Mouse (Mus musculus): ENCODE data around the gene Myod1. TPM values are rescaled to one million over a fixed set of nuclear protein-coding genes. Genes with fewer than 3 reads are reported as not detected.

Gene Myod1
- total and polyA plus RNA-seq, 2 experiments from 2014 or later, result 0.11 to 2.8 TPM

DNA sequence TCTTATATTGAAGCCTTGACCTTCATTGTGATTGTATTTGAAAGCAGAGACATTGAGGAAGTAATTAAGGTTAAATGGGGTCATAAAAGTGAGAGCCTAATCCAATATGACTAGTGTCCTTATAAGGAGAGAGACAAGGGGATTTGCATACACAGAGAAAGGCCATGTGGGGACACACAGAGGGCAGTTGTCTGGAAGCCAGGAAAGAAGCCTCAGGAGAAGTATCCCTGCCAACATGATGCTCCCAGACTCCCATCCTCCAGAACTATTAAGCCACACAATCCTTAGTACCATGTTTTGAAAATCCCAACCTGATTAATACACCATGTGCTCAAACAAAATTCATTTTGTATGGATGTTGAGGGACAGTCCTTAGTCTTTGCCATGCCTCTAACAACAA lies 14.5 kb upstream of the Myod1 start:
- no peak for DNase-seq (ENCODE audit: low spot score)
- no peak for TF ChIP-seq CTCF (IDR thresholded peaks at IDR 0.05)
- Histone ChIP-seq H3K4me3 (ENCODE audit: low read depth, low read length) (no peak overlapping the region), H3K27ac (ENCODE audit: low read depth, low read length) (no peak overlapping the region), H3K27me3 (ENCODE audit: insufficient read depth, low read length) (no peaks in the 10 kb centered on the region), H3K9ac (replicated peaks; ENCODE audit: low read length, poor library complexity, severe bottlenecking) (no peak overlapping the region), H3K9me3 (ENCODE audit: low read length) (no peaks in the 10 kb centered on the region), H3K36me3 (ENCODE audit: insufficient read depth, low read length) (no peaks in the 10 kb centered on the region), H3K4me1 (ENCODE audit: insufficient read depth, low read length) (no peaks in the 10 kb centered on the region), H3K4me2 (ENCODE audit: low read depth, low read length, poor library complexity, severe bottlenecking) (no peak overlapping the region)
- no peak for ATAC-seq (ENCODE audit: low FRiP score)

DNA sequence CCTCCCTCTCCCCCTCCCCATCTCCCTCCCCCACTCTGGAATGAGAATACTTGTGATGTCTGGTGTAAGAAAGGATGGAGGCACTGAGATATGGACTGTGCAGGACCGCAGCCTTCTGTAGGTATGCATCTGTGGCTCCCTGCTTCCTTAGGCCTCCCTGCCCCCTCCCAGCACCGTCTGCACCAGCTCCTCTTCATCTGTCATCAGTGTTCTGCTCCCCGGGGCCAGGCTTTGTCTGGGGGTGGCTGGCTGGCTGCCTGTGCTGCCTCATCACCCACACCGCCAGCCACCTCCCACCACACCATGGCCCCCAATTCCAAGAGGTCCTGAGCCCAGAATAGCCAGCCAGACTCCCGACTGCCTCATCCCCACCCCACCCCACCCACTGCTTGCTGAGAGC lies 12.1 kb upstream of the Myod1 start:
- 45% methylated on average over 4 of the region's 5 CpGs for WGBS
- Histone ChIP-seq H3K9ac (replicated peaks; ENCODE audit: low read length, poor library complexity, severe bottlenecking) (no peak overlapping the region), H3K4me1 (ENCODE audit: insufficient read depth, low read length) (no peaks in the 10 kb centered on the region), H3K27me3 (ENCODE audit: insufficient read depth, low read length) (no peaks in the 10 kb centered on the region), H3K9me3 (ENCODE audit: low read length) (no peaks in the 10 kb centered on the region), H3K27ac (ENCODE audit: low read depth, low read length) (no peak overlapping the region), H3K36me3 (ENCODE audit: insufficient read depth, low read length) (no peaks in the 10 kb centered on the region), H3K4me2 (ENCODE audit: low read depth, low read length, poor library complexity, severe bottlenecking) (no peak overlapping the region), H3K4me3 (ENCODE audit: low read depth, low read length) (no peak overlapping the region)
- no peak for DNase-seq (ENCODE audit: low spot score)
- TF ChIP-seq CTCF (IDR thresholded peaks at IDR 0.05), result no peak
- ATAC-seq (ENCODE audit: low FRiP score), result no peak

DNA sequence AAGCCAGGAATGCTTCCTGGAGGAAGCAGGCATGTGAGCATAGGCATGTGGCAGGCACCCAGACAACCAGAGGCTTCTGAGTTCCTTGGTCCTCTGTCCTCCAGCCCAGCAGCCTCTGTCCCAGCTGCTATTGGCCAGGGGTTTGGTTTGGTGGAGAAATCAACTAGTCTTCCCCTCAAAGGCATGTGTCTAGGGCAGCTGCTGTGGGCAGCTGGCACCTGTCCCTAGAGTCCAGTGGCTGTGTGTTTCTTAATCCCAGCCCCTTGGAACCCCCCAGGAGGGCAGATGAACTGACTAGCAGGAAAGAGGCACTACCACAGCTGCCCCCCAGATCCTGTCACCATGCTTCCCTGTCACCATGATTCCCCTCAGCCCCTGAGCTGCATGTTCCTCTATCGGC lies 10.5 kb upstream of the Myod1 start:
- no peak for TF ChIP-seq CTCF (IDR thresholded peaks at IDR 0.05)
- Histone ChIP-seq H3K9me3 (ENCODE audit: low read length) (no peaks in the 10 kb centered on the region), H3K4me3 (ENCODE audit: low read depth, low read length) (no peak overlapping the region), H3K4me1 (ENCODE audit: insufficient read depth, low read length) (no peaks in the 10 kb centered on the region), H3K27ac (ENCODE audit: low read depth, low read length) (no peak overlapping the region), H3K27me3 (ENCODE audit: insufficient read depth, low read length) (no peaks in the 10 kb centered on the region), H3K9ac (replicated peaks; ENCODE audit: low read length, poor library complexity, severe bottlenecking) (no peak overlapping the region), H3K36me3 (ENCODE audit: insufficient read depth, low read length) (no peaks in the 10 kb centered on the region), H3K4me2 (ENCODE audit: low read depth, low read length, poor library complexity, severe bottlenecking) (no peak overlapping the region)
- WGBS, result 81% methylated on average over 1 of the region's 1 CpGs
- ATAC-seq (ENCODE audit: low FRiP score) (no peak), DNase-seq (ENCODE audit: low spot score) (no peak)

DNA sequence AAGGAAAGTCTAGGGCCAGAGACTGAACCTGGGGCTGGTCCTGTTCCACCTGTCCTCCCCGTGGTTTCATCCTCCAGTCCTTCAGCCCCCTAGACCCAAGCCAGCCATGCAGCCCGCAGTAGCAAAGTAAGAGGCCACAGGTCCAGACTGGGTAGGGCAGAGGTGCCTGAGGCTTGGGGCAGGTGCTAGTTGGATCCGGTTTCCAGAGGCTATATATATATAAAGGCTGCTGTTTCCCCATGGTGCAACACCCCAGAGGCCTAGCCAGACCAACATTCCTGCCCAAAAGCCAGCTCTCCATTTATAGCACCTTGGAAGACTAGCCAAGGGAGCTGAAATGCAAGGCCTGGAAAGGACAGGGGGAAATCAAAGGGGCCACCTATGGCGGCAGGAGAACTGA lies 5.2 kb upstream of the Myod1 start:
- H3K4me3 ChIP-seq (ENCODE audit: low read depth, low read length), result no peak overlapping the region
- 74% methylated on average over 4 of the region's 4 CpGs for WGBS
- peaks cover 15% of the 10 kb centered on the region for H3K27me3 ChIP-seq (ENCODE audit: insufficient read depth, low read length)
- H3K27ac ChIP-seq (ENCODE audit: low read depth, low read length), result no peak overlapping the region
- TF ChIP-seq CTCF (IDR thresholded peaks at IDR 0.05), result no peak
- H3K36me3 ChIP-seq (ENCODE audit: insufficient read depth, low read length), result no peaks in the 10 kb centered on the region
- H3K9ac ChIP-seq (replicated peaks; ENCODE audit: low read length, poor library complexity, severe bottlenecking), result no peak overlapping the region
- ATAC-seq (ENCODE audit: low FRiP score), result no peak
- H3K4me2 ChIP-seq (ENCODE audit: low read depth, low read length, poor library complexity, severe bottlenecking), result no peak overlapping the region
- DNase-seq (ENCODE audit: low spot score), result no peak
- H3K9me3 ChIP-seq (ENCODE audit: low read length), result no peaks in the 10 kb centered on the region
- no peaks in the 10 kb centered on the region for H3K4me1 ChIP-seq (ENCODE audit: insufficient read depth, low read length)

DNA sequence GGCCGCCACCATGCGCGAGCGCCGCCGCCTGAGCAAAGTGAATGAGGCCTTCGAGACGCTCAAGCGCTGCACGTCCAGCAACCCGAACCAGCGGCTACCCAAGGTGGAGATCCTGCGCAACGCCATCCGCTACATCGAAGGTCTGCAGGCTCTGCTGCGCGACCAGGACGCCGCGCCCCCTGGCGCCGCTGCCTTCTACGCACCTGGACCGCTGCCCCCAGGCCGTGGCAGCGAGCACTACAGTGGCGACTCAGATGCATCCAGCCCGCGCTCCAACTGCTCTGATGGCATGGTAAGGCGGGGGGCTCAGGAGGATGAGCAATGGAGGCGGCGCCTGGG lies 703 bp downstream of the Myod1 start:
- under 1% methylated on average over 29 of the region's 33 CpGs for WGBS
- Histone ChIP-seq H3K9me3 (ENCODE audit: low read length) (no peaks in the 10 kb centered on the region), H3K36me3 (ENCODE audit: insufficient read depth, low read length) (no peaks in the 10 kb centered on the region), H3K4me3 (ENCODE audit: low read depth, low read length) (peak overlapping the region; percentile 27), H3K27me3 (ENCODE audit: insufficient read depth, low read length) (peaks cover 54% of the 10 kb centered on the region), H3K4me2 (ENCODE audit: low read depth, low read length, poor library complexity, severe bottlenecking) (peak overlapping the region; percentile 40), H3K4me1 (ENCODE audit: insufficient read depth, low read length) (no peaks in the 10 kb centered on the region), H3K9ac (replicated peaks; ENCODE audit: low read length, poor library complexity, severe bottlenecking) (no peak overlapping the region), H3K27ac (ENCODE audit: low read depth, low read length) (no peak overlapping the region)
- peak; percentile 76 for TF ChIP-seq CTCF (IDR thresholded peaks at IDR 0.05)
- ATAC-seq (ENCODE audit: low FRiP score) (peak; percentile 59; the same call in 1 of the 2 replicates), DNase-seq (ENCODE audit: low spot score) (peak; percentile 58)

DNA sequence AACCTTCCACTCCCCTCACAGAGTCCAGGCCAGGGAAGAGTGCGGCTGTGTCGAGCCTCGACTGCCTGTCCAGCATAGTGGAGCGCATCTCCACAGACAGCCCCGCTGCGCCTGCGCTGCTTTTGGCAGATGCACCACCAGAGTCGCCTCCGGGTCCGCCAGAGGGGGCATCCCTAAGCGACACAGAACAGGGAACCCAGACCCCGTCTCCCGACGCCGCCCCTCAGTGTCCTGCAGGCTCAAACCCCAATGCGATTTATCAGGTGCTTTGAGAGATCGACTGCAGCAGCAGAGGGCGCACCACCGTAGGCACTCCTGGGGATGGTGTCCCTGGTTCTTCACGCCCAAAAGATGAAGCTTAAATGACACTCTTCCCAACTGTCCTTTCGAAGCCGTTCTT lies 1.8 kb downstream of the Myod1 start:
- Histone ChIP-seq H3K27ac (ENCODE audit: low read depth, low read length) (no peak overlapping the region), H3K4me1 (ENCODE audit: insufficient read depth, low read length) (no peaks in the 10 kb centered on the region), H3K36me3 (ENCODE audit: insufficient read depth, low read length) (no peaks in the 10 kb centered on the region), H3K9ac (replicated peaks; ENCODE audit: low read length, poor library complexity, severe bottlenecking) (no peak overlapping the region), H3K4me3 (ENCODE audit: low read depth, low read length) (peak overlapping the region; percentile 23), H3K9me3 (ENCODE audit: low read length) (no peaks in the 10 kb centered on the region), H3K27me3 (ENCODE audit: insufficient read depth, low read length) (peaks cover 54% of the 10 kb centered on the region), H3K4me2 (ENCODE audit: low read depth, low read length, poor library complexity, severe bottlenecking) (peak overlapping the region; percentile 32)
- ATAC-seq (ENCODE audit: low FRiP score) (no peak; the same call in 1 of the 2 replicates), DNase-seq (ENCODE audit: low spot score) (no peak)
- WGBS, result 2% methylated on average over 22 of the region's 22 CpGs
- peak; percentile 68 for TF ChIP-seq CTCF (IDR thresholded peaks at IDR 0.05)

Data from midbrain, postnatal 0 days (tissue).